23 mouse cellular contexts compared by ENCODE assay signal in the genomic region with DNA sequence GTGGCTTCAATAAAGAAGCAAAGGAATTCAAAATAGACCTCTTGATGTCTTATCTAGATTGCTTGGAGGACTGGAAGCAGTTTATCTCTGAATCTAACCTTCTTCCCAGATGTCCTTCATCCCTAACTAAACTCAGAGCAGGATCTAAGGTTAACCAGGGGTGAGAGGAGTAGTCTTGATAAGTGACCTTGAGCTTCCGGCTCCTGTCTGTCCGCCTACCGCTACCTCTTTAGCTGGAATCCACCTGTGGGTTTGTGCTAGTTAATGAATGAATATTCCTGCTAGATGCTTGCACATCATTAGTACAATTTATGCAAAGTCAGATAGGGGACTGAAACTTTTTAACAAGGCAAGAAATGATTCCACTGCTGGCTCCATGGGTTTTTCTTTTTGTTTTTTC.
"Had no signal": no experiment of that assay in that cellular context is flagged by ENCODE, and none has a peak within 500 bp of the region (broad histone marks: within the 10 kb centered on the region; RNA-seq: fewer than 3 reads in every experiment).

No protein-coding gene starts in this region.

- H3K4me1 ChIP-seq: intestine, embryonic 15.5 days had no signal

- H3K27ac ChIP-seq: intestine, embryonic 15.5 days; kidney, postnatal 0 days; left cerebral cortex, adult 2 months; limb, embryonic 12.5 days; limb, embryonic 15.5 days; liver, embryonic 14.5 days; midbrain, embryonic 10.5 days; midbrain, embryonic 13.5 days; neural tube, embryonic 13.5 days; stomach, embryonic 15.5 days had no signal

- ATAC-seq: intestine, embryonic 15.5 days; liver, postnatal 0 days; lung, postnatal 0 days; midbrain, embryonic 13.5 days; midbrain, embryonic 16.5 days had no signal

- H3K4me3 ChIP-seq: intestine, embryonic 15.5 days; left cerebral cortex, adult 2 months; limb, embryonic 12.5 days; limb, embryonic 15.5 days; megakaryocyte, embryonic 14.5 days; midbrain, embryonic 10.5 days; midbrain, embryonic 13.5 days; myocyte; neural tube, embryonic 13.5 days; stomach, embryonic 15.5 days had no signal

- H3K9me3 ChIP-seq: intestine, embryonic 15.5 days; limb, embryonic 12.5 days; limb, embryonic 15.5 days; megakaryocyte, embryonic 14.5 days; midbrain, embryonic 10.5 days; midbrain, embryonic 13.5 days; neural tube, embryonic 13.5 days; stomach, embryonic 15.5 days had no signal

- DNase-seq: layer of hippocampus, postnatal 36 days; left cerebral cortex, postnatal 4 days; liver, postnatal 0 days; lung, embryonic 14.5 days; retina, postnatal 1 day; right cerebral cortex, postnatal 25 days; spleen, adult 18-20 months; thymus, postnatal 25 days had no signal

- H3K4me2 ChIP-seq: intestine, embryonic 15.5 days; limb, embryonic 12.5 days; limb, embryonic 15.5 days; liver, embryonic 11.5 days; lung, embryonic 14.5 days; midbrain, embryonic 13.5 days; neural tube, embryonic 13.5 days; stomach, embryonic 15.5 days had no signal

- H3K36me3 ChIP-seq: intestine, embryonic 15.5 days; limb, embryonic 12.5 days; limb, embryonic 15.5 days; midbrain, embryonic 10.5 days; midbrain, embryonic 13.5 days; neural tube, embryonic 13.5 days; stomach, embryonic 15.5 days had no signal

- H3K9ac ChIP-seq: intestine, embryonic 15.5 days; limb, embryonic 12.5 days; limb, embryonic 15.5 days; liver, embryonic 14.5 days; liver, postnatal 0 days; lung, embryonic 14.5 days; midbrain, embryonic 13.5 days; neural tube, embryonic 13.5 days; stomach, embryonic 15.5 days had no signal

- H3K27me3 ChIP-seq: intestine, embryonic 15.5 days; limb, embryonic 12.5 days; limb, embryonic 15.5 days; stomach, embryonic 15.5 days had no signal
